Mouse (Mus musculus): ENCODE results near the gene Ahnak2. TPM values are rescaled to one million over a fixed set of nuclear protein-coding genes. Genes with fewer than 3 reads are reported as not detected.

The Ahnak2 gene
- total and polyA plus RNA-seq, 3 experiments, result 2.6 to 11.4 TPM; not detected in 1

DNA sequence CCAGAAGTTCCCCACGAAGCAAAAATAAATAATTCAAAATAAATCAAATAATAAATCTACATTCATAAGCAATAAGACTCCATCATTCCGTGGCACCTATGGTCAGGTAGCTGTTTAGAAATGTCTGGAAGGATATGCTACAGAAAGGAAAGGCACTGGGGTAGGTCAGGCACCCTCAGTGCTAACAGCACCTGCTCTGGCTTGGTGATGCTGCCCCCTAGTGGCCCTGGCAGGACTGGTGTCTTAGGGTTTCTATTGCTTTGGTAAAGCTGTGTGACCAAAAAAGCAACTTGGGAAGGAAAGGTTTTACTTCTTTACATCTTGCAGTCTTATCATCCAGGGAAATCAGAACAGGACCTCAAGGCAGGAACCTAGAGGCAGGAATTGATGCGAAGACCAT lies 41.3 kb upstream of the Ahnak2 start:
- Histone ChIP-seq H3K79me2 (ENCODE audit: control insufficient read depth, insufficient read depth, low read length, poor library complexity) (no peaks in the 10 kb centered on the region), H3K9ac (ENCODE audit: control insufficient read depth, low read depth, low read length, poor library complexity, severe bottlenecking) (no peak overlapping the region), H3K4me1 (ENCODE audit: control insufficient read depth in 1 of 2, insufficient read depth in 2 of 2, low read length in 2 of 2) (no peaks in the 10 kb centered on the region), H3K4me3 (ENCODE audit: control insufficient read depth in 1 of 2, insufficient read depth in 1 of 2, low read depth in 2 of 2, low read length in 2 of 2) (no peak overlapping the region), H3K27ac (ENCODE audit: control insufficient read depth, low read depth, low read length) (no peak overlapping the region), H3K9me3 (replicated peaks; ENCODE audit: insufficient read depth, low read length) (0 out of 2 replicates have a peak, but pooled peaks cover 2% of the 10 kb centered on the region), H3K36me3 (ENCODE audit: control insufficient read depth in 1 of 2, insufficient read depth in 2 of 2, low read length in 2 of 2) (no peaks in the 10 kb centered on the region), H3K27me3 (ENCODE audit: control insufficient read depth in 1 of 2, insufficient read depth in 2 of 2, low read length in 2 of 2) (no peaks in the 10 kb centered on the region)
- peak; percentile 95 for DNase-seq (ENCODE audit: low read depth, low spot score)
- TF ChIP-seq UBTF (IDR thresholded peaks at IDR 0.05; ENCODE audit: borderline replicate concordance, insufficient read depth, low read depth, low read length) (no peak), E2F4 (IDR thresholded peaks at IDR 0.05; ENCODE audit: borderline replicate concordance, low read depth, low read length) (no peak), SIN3A (IDR thresholded peaks at IDR 0.05; ENCODE audit: low read length) (peak; percentile 82), USF2 (IDR thresholded peaks at IDR 0.05; ENCODE audit: borderline replicate concordance in 1 of 2, insufficient read depth in 1 of 2, low read depth in 1 of 2, low read length in 2 of 2) (no peak), SMC3 (IDR thresholded peaks at IDR 0.05; ENCODE audit: low read depth, low read length) (peak; percentile 100), MXI1 (IDR thresholded peaks at IDR 0.05; ENCODE audit: low read depth, low read length) (no peak), RAD21 (IDR thresholded peaks at IDR 0.05; ENCODE audit: low read depth, low read length) (no peak; the same call in none of the 2 replicates), ZKSCAN1 (IDR thresholded peaks at IDR 0.05; ENCODE audit: low read depth, low read length) (no peak), TBP (IDR thresholded peaks at IDR 0.05; ENCODE audit: low read depth, low read length) (no peak), MEF2A (IDR thresholded peaks at IDR 0.05; ENCODE audit: extremely low read depth, insufficient replicate concordance, low read depth, low read length, poor library complexity, severe bottlenecking) (no peak), POLR2AphosphoS5 (IDR thresholded peaks at IDR 0.05; ENCODE audit: borderline replicate concordance, low read depth, low read length) (no peak), ETS1 (IDR thresholded peaks at IDR 0.05; ENCODE audit: low read depth, low read length) (no peak), ZMIZ1 (IDR thresholded peaks at IDR 0.05; ENCODE audit: low read depth, low read length) (no peak; the same call in 1 of the 2 replicates), MAFK (IDR thresholded peaks at IDR 0.05; ENCODE audit: borderline replicate concordance, low read depth, low read length) (no peak), POLR2AphosphoS2 (IDR thresholded peaks at IDR 0.05; ENCODE audit: low read length) (no peak), MYC (IDR thresholded peaks at IDR 0.05; ENCODE audit: low read depth, low read length) (peak; percentile 87), ZNF384 (IDR thresholded peaks at IDR 0.05; ENCODE audit: low read depth, low read length) (peak; percentile 78), CHD1 (IDR thresholded peaks at IDR 0.05; ENCODE audit: low read depth, low read length) (no peak), ELF1 (IDR thresholded peaks at IDR 0.05; ENCODE audit: low read depth, low read length) (peak; percentile 57), MAZ (IDR thresholded peaks at IDR 0.05; ENCODE audit: low read depth, low read length) (peak; percentile 92; the same call in 1 of the 2 replicates), TCF12 (IDR thresholded peaks at IDR 0.05; ENCODE audit: low read depth, low read length) (no peak), GABPA (IDR thresholded peaks at IDR 0.05; ENCODE audit: low read depth, low read length) (no peak), POLR2A (IDR thresholded peaks at IDR 0.05; ENCODE audit: control insufficient read depth in 1 of 2, insufficient read depth in 1 of 2, low read depth in 1 of 2, low read length in 2 of 2, poor library complexity in 1 of 2) (no peak), MYB (IDR thresholded peaks at IDR 0.05; ENCODE audit: low read depth, low read length) (no peak), ZC3H11A (IDR thresholded peaks at IDR 0.05; ENCODE audit: low read depth, low read length) (peak; percentile 100), TAL1 (IDR thresholded peaks at IDR 0.05; ENCODE audit: low read length) (no peak), HCFC1 (IDR thresholded peaks at IDR 0.05; ENCODE audit: low read depth, low read length) (peak; percentile 60), RCOR1 (IDR thresholded peaks at IDR 0.05; ENCODE audit: low read depth, low read length) (no peak; the same call in 1 of the 2 replicates), NRF1 (IDR thresholded peaks at IDR 0.05; ENCODE audit: insufficient read depth, low read depth, low read length, poor library complexity, severe bottlenecking) (0 out of 2 replicates have a peak, but pooled peaks have one; percentile 12), KAT2A (conservative IDR thresholded peaks at IDR 0.05; ENCODE audit: low read depth, low read length) (no peak), JUND (IDR thresholded peaks at IDR 0.05; ENCODE audit: low read depth, low read length) (peak; percentile 78), EP300 (IDR thresholded peaks at IDR 0.05; ENCODE audit: low read depth in 1 of 2, low read length in 2 of 2) (no peak), CHD2 (IDR thresholded peaks at IDR 0.05; ENCODE audit: low read length) (no peak), GATA1 (IDR thresholded peaks at IDR 0.05; ENCODE audit: low read depth, low read length) (peak; percentile 55; the same call in 1 of the 2 replicates), NELFE (IDR thresholded peaks at IDR 0.05; ENCODE audit: low read depth, low read length) (no peak), CTCF (IDR thresholded peaks at IDR 0.05 in 2 of 3, conservative IDR thresholded peaks at IDR 0.05 in 1 of 3; ENCODE audit: control insufficient read depth in 1 of 3, insufficient read depth in 1 of 3, low read depth in 2 of 3, low read length in 3 of 3, poor library complexity in 1 of 3, severe bottlenecking in 1 of 3) (peak in 2 of 3 experiments; percentile 100; a peak in 5 of 6 replicates), MAX (IDR thresholded peaks at IDR 0.05; ENCODE audit: low read length) (peak; percentile 37; the same call in 1 of the 2 replicates), BHLHE40 (IDR thresholded peaks at IDR 0.05; ENCODE audit: borderline replicate concordance, low read depth, low read length) (peak; percentile 73; the same call in 1 of the 2 replicates)

Data from MEL (cell line).